Mouse (Mus musculus): Measurements from ENCODE around the gene Mgarp. TPM values are rescaled to one million over a fixed set of nuclear protein-coding genes. Genes with fewer than 3 reads are reported as not detected.
A peak's percentile ranks its signal among the peaks of the same experiment; 100 is the strongest.
"Not testable (repeated sequence)": the region's sequence is repeated elsewhere in the genome, so short reads cannot be mapped to it uniquely, and the experiment has no call there.

Gene Mgarp
- polyA plus RNA-seq, 1 experiment from 2014 or later = 4.5 TPM

DNA sequence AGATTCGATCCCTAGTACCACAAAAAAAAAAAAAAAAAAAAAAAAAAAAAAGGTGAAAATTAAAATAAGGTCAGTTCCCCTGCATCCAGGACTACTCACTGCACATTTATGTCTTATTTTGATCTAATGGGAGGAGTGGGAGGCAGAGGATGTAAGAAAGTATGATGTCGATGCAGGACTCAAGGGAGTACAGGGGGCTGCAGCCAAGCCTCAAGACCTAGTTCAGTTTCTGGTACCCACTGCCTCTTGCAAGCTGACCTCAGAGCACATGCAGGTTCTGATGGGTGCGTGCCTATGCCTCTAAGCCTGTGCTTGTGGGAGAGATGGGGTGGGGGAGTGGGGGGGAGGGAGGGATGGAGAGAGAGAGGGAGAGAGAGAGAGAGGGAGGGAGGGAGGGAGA lies 1.7 kb downstream of the Mgarp start:
- 76% methylated on average over 3 of the region's 3 CpGs for WGBS

DNA sequence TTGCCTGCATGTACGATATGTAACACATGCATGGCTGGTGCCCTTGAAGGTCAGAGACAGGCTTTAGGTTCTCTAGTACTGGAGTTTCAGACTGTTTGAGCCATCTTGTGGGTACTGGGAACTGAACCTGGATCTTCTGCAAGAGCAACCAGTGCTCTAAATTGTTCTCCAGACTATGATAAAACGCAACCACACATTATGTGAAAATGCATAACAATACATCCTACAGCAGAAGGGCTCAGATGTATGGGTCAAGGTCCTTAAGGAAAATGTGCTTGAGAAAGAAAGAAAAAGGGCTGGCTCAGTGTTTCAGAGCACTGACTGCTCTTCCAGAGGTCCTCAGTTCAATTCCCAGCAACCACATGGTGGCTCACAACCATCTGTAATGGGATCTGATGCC lies 2.9 kb downstream of the Mgarp start:
- Histone ChIP-seq H3K4me3 (no peak overlapping the region), H3K27ac (no peak overlapping the region), H3K36me3 (no peaks in the 10 kb centered on the region), H3K9ac (no peak overlapping the region), H3K9me3 (no peaks in the 10 kb centered on the region), H3K4me2 (replicated peaks) (no peak overlapping the region), H3K27me3 (peaks cover 37% of the 10 kb centered on the region), H3K4me1 (peaks cover 8% of the 10 kb centered on the region)
- ATAC-seq (ENCODE audit: low FRiP score, low read depth) = no peak
- 88% methylated on average over 2 of the region's 2 CpGs for WGBS

More for the DNA sequence above, 1.7 kb downstream of the Mgarp start:
- peaks cover 37% of the 10 kb centered on the region for H3K27me3 ChIP-seq
- no peaks in the 10 kb centered on the region for H3K36me3 ChIP-seq
- no peak overlapping the region for H3K4me2 ChIP-seq (replicated peaks)
- no peaks in the 10 kb centered on the region for H3K9me3 ChIP-seq
- no peak for ATAC-seq (ENCODE audit: low FRiP score, low read depth)
- H3K9ac ChIP-seq = no peak overlapping the region
- no peak overlapping the region for H3K4me3 ChIP-seq
- H3K27ac ChIP-seq = no peak overlapping the region
- peaks cover 3% of the 10 kb centered on the region; the same call in 1 of the 2 replicates for H3K4me1 ChIP-seq

DNA sequence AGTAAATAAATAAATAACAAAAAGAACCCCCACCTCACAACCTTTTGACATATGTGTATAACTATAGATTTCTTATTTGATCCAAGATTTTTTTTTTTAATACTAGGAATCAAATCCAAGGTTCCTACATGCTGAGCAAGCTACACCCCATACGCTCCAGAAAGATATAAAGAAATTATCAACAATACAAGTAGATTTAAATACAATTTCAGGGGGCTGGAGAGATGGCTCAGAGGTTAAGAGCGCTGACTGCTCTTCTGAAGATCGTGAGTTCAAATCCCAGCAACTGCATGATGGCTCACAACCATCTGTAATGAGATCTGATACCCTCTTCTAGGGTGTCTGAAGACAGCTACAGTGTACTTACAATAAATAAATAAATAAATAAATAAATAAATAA lies 3.5 kb downstream of the Mgarp start:
- not testable (repeated sequence) for H3K4me1 ChIP-seq; ATAC-seq (ENCODE audit: low FRiP score, low read depth); H3K4me3 ChIP-seq; H3K27ac ChIP-seq; H3K9me3 ChIP-seq; H3K36me3 ChIP-seq; H3K4me2 ChIP-seq (replicated peaks); H3K9ac ChIP-seq
- H3K27me3 ChIP-seq = peaks cover 33% of the 10 kb centered on the region
- 92% methylated on average over 3 of the region's 3 CpGs for WGBS

DNA sequence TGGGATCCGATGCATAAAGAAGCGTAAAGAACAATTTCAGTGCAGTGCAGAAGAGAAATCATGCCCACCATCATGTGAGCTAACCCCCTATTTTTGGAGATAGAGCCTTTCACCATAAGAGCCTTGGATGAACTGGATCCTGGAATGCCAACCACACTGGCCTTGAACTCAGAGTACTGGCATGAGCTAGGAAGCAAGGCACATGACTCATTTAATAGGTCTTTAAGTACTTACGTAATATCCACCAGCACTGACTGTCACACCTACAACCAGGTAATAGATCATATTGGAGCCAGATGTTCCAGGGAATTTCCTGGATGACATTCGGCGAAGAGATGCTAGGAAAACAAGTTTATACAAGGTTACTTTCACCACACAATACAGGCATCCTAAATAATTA lies 4.9 kb downstream of the Mgarp start:
- no peak overlapping the region for H3K4me3 ChIP-seq
- ATAC-seq (ENCODE audit: low FRiP score, low read depth) = no peak
- no peak overlapping the region for H3K4me2 ChIP-seq (replicated peaks)
- no peak overlapping the region for H3K9ac ChIP-seq
- H3K9me3 ChIP-seq = no peaks in the 10 kb centered on the region
- H3K27me3 ChIP-seq = peaks cover 22% of the 10 kb centered on the region
- H3K36me3 ChIP-seq = no peaks in the 10 kb centered on the region
- no peak overlapping the region for H3K27ac ChIP-seq
- peaks cover 8% of the 10 kb centered on the region for H3K4me1 ChIP-seq
- WGBS = 86% methylated on average over 5 of the region's 5 CpGs

DNA sequence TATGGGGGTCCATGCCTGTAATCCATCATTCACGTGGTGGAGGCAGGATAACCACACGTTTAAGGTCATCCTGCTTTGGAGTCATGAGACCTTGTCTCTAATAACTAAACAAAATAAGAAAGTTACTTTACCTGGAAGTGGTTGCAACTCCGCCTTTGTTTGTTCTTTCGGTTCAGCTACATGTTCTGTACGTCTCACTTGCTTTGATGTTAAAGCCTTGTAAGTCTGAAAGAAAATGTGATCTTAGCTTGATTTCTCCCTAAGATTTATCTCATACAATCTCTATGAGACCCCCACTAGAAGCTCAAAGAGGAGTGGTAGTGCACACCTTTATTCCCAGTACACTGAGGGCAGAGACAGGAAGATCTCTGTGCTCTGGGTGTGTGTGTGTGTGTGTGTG lies 5.4 kb downstream of the Mgarp start:
- Histone ChIP-seq H3K36me3 (no peaks in the 10 kb centered on the region), H3K4me1 (peaks cover 5% of the 10 kb centered on the region; the same call in 1 of the 2 replicates), H3K27me3 (peaks cover 17% of the 10 kb centered on the region), H3K27ac (no peak overlapping the region), H3K9ac (no peak overlapping the region), H3K9me3 (no peaks in the 10 kb centered on the region), H3K4me3 (no peak overlapping the region), H3K4me2 (replicated peaks) (no peak overlapping the region)
- 83% methylated on average over 5 of the region's 5 CpGs for WGBS
- ATAC-seq (ENCODE audit: low FRiP score, low read depth) = no peak

DNA sequence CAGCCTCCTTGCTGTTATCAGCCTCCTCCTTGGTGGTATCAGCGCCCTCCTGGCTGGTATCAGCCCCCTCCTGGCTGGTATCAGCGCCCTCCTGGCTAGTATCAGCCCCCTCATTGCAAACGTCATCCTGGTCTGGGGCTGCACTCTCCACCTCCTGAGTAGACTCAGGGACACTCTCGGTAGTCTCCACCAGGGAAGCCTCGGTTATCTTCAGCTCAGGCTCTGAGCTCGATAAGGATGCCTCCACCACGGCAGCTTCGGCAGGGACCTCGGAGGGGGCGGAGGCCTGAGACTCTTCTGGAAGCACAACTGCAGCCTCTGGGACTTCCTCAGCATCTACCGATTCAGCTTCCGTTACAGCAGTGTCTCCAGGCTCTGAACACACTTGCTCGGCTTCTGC lies 7.6 kb downstream of the Mgarp start:
- peak overlapping the region; percentile 57 for H3K4me2 ChIP-seq (replicated peaks)
- no peaks in the 10 kb centered on the region for H3K36me3 ChIP-seq
- H3K4me3 ChIP-seq = peak overlapping the region; percentile 25
- no peak for ATAC-seq (ENCODE audit: low FRiP score, low read depth)
- 8% methylated on average over 13 of the region's 13 CpGs for WGBS
- H3K27ac ChIP-seq = no peak overlapping the region
- 0 out of 2 replicates have a peak, but pooled peaks cover 8% of the 10 kb centered on the region for H3K27me3 ChIP-seq
- peak overlapping the region; percentile 53 for H3K9ac ChIP-seq
- H3K4me1 ChIP-seq = peaks cover 5% of the 10 kb centered on the region; the same call in 1 of the 2 replicates
- H3K9me3 ChIP-seq = no peaks in the 10 kb centered on the region

DNA sequence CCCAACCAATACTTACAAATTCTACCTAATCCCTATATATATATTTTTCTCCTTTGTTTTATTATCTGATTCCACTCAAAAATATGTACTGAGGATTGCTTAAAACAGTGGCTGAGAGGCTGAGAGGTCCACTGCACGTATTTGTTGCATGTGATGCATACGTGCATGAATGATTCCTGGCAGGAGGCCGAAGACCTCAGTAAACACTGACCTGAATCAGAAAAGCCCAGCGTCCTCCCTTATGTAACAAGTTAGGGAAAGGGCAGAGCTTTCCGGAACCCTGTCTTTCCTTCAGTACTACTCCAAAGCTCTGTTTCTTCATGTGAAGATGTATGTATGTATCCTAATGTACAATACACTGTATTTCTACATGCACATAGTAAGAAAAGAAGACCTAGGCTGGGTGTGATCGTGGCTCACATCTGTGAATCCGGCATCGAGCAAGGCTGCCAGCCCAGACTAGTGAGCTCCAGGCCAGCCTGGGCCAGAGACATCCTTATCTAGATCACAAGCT lies 8.6 kb downstream of the Mgarp start:
- peaks cover 5% of the 10 kb centered on the region; the same call in 1 of the 2 replicates for H3K4me1 ChIP-seq
- H3K36me3 ChIP-seq = no peaks in the 10 kb centered on the region
- no peak overlapping the region for H3K4me3 ChIP-seq
- no peak overlapping the region for H3K9ac ChIP-seq
- H3K9me3 ChIP-seq = no peaks in the 10 kb centered on the region
- H3K27me3 ChIP-seq = 0 out of 2 replicates have a peak, but pooled peaks cover 8% of the 10 kb centered on the region
- H3K4me2 ChIP-seq (replicated peaks) = no peak overlapping the region
- no peak overlapping the region for H3K27ac ChIP-seq
- no peak for ATAC-seq (ENCODE audit: low FRiP score, low read depth)
- 70% methylated on average over 8 of the region's 8 CpGs for WGBS

DNA sequence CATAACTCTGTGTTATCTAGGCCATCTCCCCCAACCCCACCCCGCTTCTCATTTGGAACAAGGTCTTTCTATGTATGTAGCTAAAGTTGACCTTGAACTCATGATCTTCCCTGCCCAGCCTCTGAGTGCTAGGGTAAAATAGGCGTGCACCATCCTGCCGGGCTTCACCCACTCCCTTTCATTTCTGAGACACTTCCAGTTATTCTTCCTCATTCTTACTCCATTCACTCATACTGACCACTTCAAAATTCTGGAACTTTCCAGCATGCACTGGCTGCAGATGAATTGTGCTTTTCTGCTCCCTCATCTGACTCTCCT lies 9.4 kb downstream of the Mgarp start:
- no peak for ATAC-seq (ENCODE audit: low FRiP score, low read depth)
- H3K9ac ChIP-seq = no peak overlapping the region
- WGBS = 87% methylated on average over 3 of the region's 3 CpGs

DNA sequence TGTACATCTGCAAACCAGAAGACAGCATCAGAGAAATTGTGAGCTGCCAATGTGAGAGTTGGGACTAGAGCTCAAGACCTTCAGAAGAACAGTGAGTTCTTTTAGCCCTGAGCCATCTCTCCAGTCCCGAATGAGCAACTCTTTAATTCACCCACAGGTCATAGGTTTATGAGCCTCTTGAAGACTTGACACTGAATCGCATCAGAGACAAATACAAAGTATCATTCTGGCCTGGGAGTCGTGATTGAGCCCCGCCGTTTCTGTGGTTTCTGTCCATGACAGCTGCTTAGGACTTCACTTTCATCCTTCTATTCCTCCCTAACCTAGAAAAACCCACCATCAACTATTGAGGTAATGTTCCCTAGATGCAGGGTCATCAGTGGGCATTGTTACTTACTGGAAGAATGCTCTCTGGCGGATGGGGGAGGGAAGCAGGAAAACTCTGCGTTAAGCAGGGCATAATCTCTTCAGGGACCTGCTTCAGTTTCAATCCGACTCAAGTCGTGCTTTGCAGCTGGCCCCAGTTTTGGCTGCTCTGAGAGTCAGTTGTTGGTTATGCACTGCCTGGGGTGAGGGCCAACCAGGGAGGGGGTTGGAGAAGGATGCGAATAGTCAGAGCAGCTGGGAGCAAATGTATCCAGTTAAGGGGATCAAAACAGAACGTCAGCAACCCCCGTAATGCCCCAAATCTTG lies 10.0 kb downstream of the Mgarp start:
- Histone ChIP-seq H3K9ac (no peak overlapping the region), H3K27ac (no peak overlapping the region), H3K27me3 (0 out of 2 replicates have a peak, but pooled peaks cover 8% of the 10 kb centered on the region), H3K9me3 (no peaks in the 10 kb centered on the region), H3K4me1 (peaks cover 5% of the 10 kb centered on the region; the same call in 1 of the 2 replicates), H3K4me2 (replicated peaks) (no peak overlapping the region), H3K36me3 (no peaks in the 10 kb centered on the region), H3K4me3 (no peak overlapping the region)
- WGBS = 43% methylated on average over 12 of the region's 12 CpGs
- no peak for ATAC-seq (ENCODE audit: low FRiP score, low read depth)

More for the DNA sequence above, 9.4 kb downstream of the Mgarp start:
- Histone ChIP-seq H3K4me2 (replicated peaks) (no peak overlapping the region), H3K27me3 (0 out of 2 replicates have a peak, but pooled peaks cover 8% of the 10 kb centered on the region), H3K4me1 (peaks cover 5% of the 10 kb centered on the region; the same call in 1 of the 2 replicates), H3K9me3 (no peaks in the 10 kb centered on the region), H3K36me3 (no peaks in the 10 kb centered on the region), H3K27ac (no peak overlapping the region), H3K4me3 (no peak overlapping the region)

DNA sequence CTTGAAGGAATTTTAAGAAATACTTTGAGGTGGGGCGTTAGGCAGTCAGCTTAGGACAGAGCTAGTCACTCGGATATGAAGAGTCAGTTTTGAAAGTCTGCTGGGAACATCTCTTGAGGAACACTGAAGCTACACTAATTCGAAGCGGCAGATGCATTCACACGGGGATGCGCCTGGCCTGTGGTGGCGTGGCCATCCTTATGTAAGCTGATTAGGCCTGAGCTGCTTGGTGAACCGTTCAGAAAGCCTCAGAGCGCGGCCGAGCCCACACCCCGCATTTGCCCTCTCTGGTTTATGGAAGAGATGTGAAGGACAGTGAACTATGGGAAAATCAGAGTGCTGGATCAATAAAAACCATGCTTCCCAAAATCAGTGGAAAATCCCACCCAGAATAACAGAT lies 13.1 kb downstream of the Mgarp start:
- no peak overlapping the region for H3K9ac ChIP-seq
- no peak overlapping the region for H3K4me3 ChIP-seq
- ATAC-seq (ENCODE audit: low FRiP score, low read depth) = no peak
- H3K27ac ChIP-seq = no peak overlapping the region
- no peaks in the 10 kb centered on the region for H3K9me3 ChIP-seq
- no peak overlapping the region for H3K4me2 ChIP-seq (replicated peaks)
- H3K4me1 ChIP-seq = no peaks in the 10 kb centered on the region; the same call in 1 of the 2 replicates
- no peaks in the 10 kb centered on the region for H3K36me3 ChIP-seq
- WGBS = 79% methylated on average over 12 of the region's 12 CpGs
- H3K27me3 ChIP-seq = 0 out of 2 replicates have a peak, but pooled peaks cover 5% of the 10 kb centered on the region

DNA sequence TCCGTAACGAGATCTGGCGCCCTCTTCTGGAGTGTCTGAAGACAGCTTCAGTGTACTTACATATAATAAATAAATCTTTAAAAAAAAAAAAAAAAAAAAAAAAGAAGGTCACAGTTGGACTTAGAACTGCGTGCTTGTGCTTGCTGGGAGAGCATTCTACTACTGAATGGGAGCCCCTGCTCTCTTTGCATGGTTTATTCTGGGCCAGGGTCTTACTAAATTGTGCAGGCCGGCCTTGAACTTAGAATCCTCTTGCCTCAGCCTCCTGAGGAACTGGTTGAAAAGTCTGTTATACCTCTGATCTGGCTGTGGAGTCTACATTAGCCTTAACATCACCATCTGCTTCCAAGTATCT lies 15.9 kb downstream of the Mgarp start:
- H3K4me2 ChIP-seq (replicated peaks) = no peak overlapping the region
- H3K9ac ChIP-seq = no peak overlapping the region
- no peaks in the 10 kb centered on the region for H3K36me3 ChIP-seq
- H3K4me3 ChIP-seq = no peak overlapping the region
- H3K27me3 ChIP-seq = no peaks in the 10 kb centered on the region
- H3K9me3 ChIP-seq = no peaks in the 10 kb centered on the region
- no peak for ATAC-seq (ENCODE audit: low FRiP score, low read depth)
- H3K27ac ChIP-seq = no peak overlapping the region
- no peaks in the 10 kb centered on the region; the same call in 1 of the 2 replicates for H3K4me1 ChIP-seq
- 60% methylated on average over 4 of the region's 5 CpGs for WGBS

DNA sequence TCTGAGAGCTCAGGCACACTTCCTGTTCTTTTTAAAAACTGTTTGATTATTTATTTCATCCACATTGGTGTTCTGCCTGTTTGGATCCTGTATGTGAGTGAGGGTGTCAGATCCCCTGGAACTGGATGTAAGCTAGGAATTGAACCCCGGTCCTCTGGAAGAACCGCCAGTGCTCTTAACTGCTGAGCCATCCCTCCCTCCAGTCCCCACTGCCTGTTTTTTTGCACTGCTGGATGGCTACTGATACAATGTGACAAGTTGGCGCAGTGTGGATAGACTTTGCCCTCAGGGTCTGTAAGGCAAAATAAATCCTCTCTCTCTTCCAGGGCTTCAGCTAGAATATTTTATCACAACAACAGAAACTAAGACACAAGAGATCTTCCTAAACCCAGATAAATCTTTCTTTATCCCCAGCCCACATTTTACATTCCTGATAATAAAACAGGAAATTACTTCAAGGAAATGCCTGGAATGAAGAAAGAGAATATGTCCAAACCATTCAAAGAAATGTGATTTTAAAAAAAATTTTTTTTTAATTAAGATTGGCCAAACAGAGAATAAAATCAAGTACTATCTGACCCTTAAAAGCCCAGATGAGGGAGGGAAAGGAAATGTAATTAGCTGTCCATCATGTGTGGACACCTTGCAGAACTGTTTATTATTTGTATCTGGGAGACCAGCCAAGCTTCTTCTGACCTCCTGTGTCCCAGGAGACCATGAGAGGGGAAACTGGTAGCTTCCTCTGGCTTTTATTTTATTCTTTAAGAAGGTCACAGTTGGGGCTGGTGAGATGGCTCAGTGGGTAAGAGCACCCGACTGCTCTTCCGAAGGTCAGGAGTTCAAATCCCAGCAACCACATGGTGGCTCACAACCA lies 16.5 kb downstream of the Mgarp start:
- Histone ChIP-seq H3K27ac (no peak overlapping the region), H3K27me3 (no peaks in the 10 kb centered on the region), H3K4me1 (no peaks in the 10 kb centered on the region; the same call in 1 of the 2 replicates), H3K4me3 (no peak overlapping the region), H3K4me2 (replicated peaks) (no peak overlapping the region), H3K9me3 (no peaks in the 10 kb centered on the region), H3K36me3 (no peaks in the 10 kb centered on the region), H3K9ac (no peak overlapping the region)
- no peak for ATAC-seq (ENCODE audit: low FRiP score, low read depth)
- WGBS = 83% methylated on average over 5 of the region's 5 CpGs

Measured in limb, embryonic 13.5 days (tissue).